Mouse (Mus musculus): ENCODE results near the gene Bri3bp. TPM values are rescaled to one million over a fixed set of nuclear protein-coding genes. Genes with fewer than 3 reads are reported as not detected.
A peak's percentile ranks its signal among the peaks of the same experiment; 100 is the strongest.

Bri3bp gene
- polyA plus RNA-seq, 1 experiment from 2014 or later: 25.3 TPM

DNA sequence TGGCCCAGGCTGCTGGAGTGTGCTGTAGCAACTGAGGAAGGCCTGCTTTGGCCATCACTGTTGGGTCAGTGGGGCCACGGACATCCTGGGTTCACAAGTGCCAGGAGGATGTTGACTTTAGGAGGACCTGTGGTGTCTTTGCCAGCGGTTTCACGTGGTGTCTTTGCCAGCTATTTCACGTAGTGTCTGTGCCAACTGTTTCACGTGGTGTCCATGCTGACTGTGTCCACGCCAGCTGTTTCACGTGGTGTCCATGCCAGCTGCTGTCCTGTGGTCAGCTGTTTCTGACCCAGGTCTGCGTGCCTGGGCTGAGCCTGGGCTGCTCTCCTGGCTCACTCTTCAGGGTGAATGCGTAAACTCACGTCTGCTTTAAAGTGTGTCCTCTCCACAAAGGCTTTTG is 54.3 kb downstream of the Bri3bp start:
- no peaks in the 10 kb centered on the region for H3K4me1 ChIP-seq (replicated peaks; ENCODE audit: control insufficient read depth, insufficient read depth)
- H3K9me3 ChIP-seq (ENCODE audit: control insufficient read depth, low read length): no peaks in the 10 kb centered on the region
- no peak for TF ChIP-seq CTCF (IDR thresholded peaks at IDR 0.05; ENCODE audit: low read depth)
- TF ChIP-seq EP300 (optimal IDR thresholded peaks at IDR 0.05): no peak
- no peak overlapping the region for H3K4me2 ChIP-seq (replicated peaks; ENCODE audit: low read depth)
- no peaks in the 10 kb centered on the region for H3K27me3 ChIP-seq (ENCODE audit: control insufficient read depth, insufficient read depth, low read length)
- no peak for DNase-seq (ENCODE audit: low spot score)
- no peak overlapping the region for H3K9ac ChIP-seq (ENCODE audit: low read length)
- WGBS: 75% methylated on average over 10 of the region's 10 CpGs
- no peak overlapping the region for H3K4me3 ChIP-seq (ENCODE audit: low read depth, low read length)
- ATAC-seq (ENCODE audit: low FRiP score, low TSS enrichment): peak; percentile 16; the same call in 1 of the 2 replicates
- peaks cover 2% of the 10 kb centered on the region; the same call in 1 of the 2 replicates for H3K36me3 ChIP-seq (ENCODE audit: control insufficient read depth, insufficient read depth, low read length)
- H3K27ac ChIP-seq (replicated peaks): no peak overlapping the region

DNA sequence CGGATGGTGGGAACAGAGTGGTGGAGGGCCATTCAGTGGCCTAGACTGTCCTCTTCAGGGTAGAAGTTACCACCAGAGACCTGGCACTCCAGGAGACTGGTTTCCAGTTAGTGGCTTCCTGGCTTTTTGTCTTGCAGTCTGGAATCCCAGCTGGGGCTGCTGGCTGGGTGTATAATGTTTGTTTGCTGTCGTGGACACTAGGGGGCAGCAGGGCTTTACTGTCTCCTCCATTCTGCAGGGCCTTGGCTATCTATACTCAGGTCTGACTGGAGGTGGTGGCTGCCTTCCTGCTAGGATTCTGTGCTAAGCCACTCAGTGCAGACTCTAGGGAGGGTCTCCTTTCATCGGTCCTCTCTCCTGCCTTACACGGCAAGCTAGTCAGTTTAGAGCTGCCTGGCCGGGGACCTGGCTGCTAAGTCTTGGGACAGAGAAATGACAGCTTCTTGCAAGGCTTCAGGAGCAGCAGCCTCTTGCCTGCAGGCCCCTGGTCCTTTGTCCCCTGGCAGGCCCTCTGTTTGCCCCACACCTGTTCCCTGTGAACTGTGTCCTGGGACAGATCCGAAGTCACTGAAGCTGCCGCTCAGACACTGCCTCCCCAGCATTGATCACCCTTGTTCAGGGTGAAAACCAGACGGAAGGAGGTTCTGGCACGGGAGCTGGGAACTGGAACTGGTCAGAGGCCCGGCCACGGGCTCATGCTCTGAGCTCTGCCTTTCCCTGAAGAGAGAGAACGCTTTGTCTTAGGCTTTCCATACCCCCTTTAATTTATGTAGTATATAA is 56.6 kb downstream of the Bri3bp start:
- Histone ChIP-seq H3K4me3 (ENCODE audit: low read depth, low read length) (no peak overlapping the region), H3K27me3 (ENCODE audit: control insufficient read depth, insufficient read depth, low read length) (no peaks in the 10 kb centered on the region), H3K4me2 (replicated peaks; ENCODE audit: low read depth) (no peak overlapping the region), H3K9ac (ENCODE audit: low read length) (no peak overlapping the region), H3K9me3 (ENCODE audit: control insufficient read depth, low read length) (no peaks in the 10 kb centered on the region), H3K27ac (replicated peaks) (no peak overlapping the region), H3K36me3 (ENCODE audit: control insufficient read depth, insufficient read depth, low read length) (peaks cover 2% of the 10 kb centered on the region; the same call in 1 of the 2 replicates), H3K4me1 (replicated peaks; ENCODE audit: control insufficient read depth, insufficient read depth) (no peaks in the 10 kb centered on the region)
- 65% methylated on average over 12 of the region's 12 CpGs for WGBS
- ATAC-seq (ENCODE audit: low FRiP score, low TSS enrichment) (peak; percentile 41; the same call in 1 of the 2 replicates), DNase-seq (ENCODE audit: low spot score) (peak; percentile 61)
- TF ChIP-seq CTCF (IDR thresholded peaks at IDR 0.05; ENCODE audit: low read depth) (peak; percentile 75), EP300 (optimal IDR thresholded peaks at IDR 0.05) (no peak)

DNA sequence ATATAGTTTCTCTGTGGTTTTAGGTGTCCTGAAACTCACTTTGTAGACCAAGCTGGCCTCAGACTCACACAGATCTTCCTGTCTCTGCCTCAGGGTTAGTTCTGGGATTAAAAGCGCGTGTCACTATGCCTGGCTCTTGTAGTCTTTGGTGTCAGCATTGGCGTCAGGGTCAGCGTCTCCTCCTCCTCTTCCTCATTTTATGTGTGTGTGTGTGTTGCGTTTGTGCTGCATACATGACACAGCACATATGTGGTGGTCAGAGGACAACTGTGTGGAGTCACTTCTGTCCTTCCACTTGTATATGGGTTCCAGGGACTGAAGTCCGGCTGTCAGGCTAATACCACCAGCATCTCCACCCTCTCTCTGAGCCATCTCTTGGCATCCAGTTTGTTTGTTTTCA is 60.1 kb downstream of the Bri3bp start:
- Histone ChIP-seq H3K4me3 (ENCODE audit: low read depth, low read length) (no peak overlapping the region), H3K4me1 (replicated peaks; ENCODE audit: control insufficient read depth, insufficient read depth) (no peaks in the 10 kb centered on the region), H3K27ac (replicated peaks) (no peak overlapping the region), H3K36me3 (ENCODE audit: control insufficient read depth, insufficient read depth, low read length) (0 out of 2 replicates have a peak, but pooled peaks cover 8% of the 10 kb centered on the region), H3K4me2 (replicated peaks; ENCODE audit: low read depth) (no peak overlapping the region), H3K27me3 (ENCODE audit: control insufficient read depth, insufficient read depth, low read length) (no peaks in the 10 kb centered on the region), H3K9ac (ENCODE audit: low read length) (no peak overlapping the region), H3K9me3 (ENCODE audit: control insufficient read depth, low read length) (no peaks in the 10 kb centered on the region)
- ATAC-seq (ENCODE audit: low FRiP score, low TSS enrichment): no peak
- TF ChIP-seq EP300 (optimal IDR thresholded peaks at IDR 0.05) (no peak), CTCF (IDR thresholded peaks at IDR 0.05; ENCODE audit: low read depth) (no peak)
- WGBS: 89% methylated on average over 6 of the region's 6 CpGs
- no peak for DNase-seq (ENCODE audit: low spot score)

DNA sequence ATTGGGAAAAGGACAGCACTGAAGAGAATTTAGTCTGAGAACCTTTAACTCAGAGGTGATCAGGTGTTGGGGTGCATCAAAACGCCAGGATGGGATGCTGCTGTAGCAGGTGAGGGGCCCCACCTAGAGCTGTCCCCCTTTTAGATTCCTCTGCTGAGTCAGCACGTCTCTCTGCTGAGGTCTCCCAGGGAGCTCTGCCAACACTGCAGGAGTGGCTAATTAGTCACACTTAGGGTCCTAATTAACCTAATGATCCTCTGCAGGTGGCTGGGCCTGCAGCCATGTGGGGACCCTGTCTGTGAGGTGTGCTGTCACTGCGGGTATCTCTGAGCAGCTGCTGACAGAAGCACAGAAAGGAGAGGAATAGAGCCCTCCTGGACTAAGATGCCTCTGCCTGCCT is 60.8 kb downstream of the Bri3bp start:
- Histone ChIP-seq H3K36me3 (ENCODE audit: control insufficient read depth, insufficient read depth, low read length) (0 out of 2 replicates have a peak, but pooled peaks cover 9% of the 10 kb centered on the region), H3K9ac (ENCODE audit: low read length) (no peak overlapping the region), H3K9me3 (ENCODE audit: control insufficient read depth, low read length) (no peaks in the 10 kb centered on the region), H3K27me3 (ENCODE audit: control insufficient read depth, insufficient read depth, low read length) (no peaks in the 10 kb centered on the region), H3K27ac (replicated peaks) (no peak overlapping the region), H3K4me2 (replicated peaks; ENCODE audit: low read depth) (no peak overlapping the region), H3K4me1 (replicated peaks; ENCODE audit: control insufficient read depth, insufficient read depth) (no peaks in the 10 kb centered on the region), H3K4me3 (ENCODE audit: low read depth, low read length) (no peak overlapping the region)
- ATAC-seq (ENCODE audit: low FRiP score, low TSS enrichment) (no peak), DNase-seq (ENCODE audit: low spot score) (no peak)
- TF ChIP-seq CTCF (IDR thresholded peaks at IDR 0.05; ENCODE audit: low read depth) (no peak), EP300 (optimal IDR thresholded peaks at IDR 0.05) (no peak)
- 55% methylated on average over 3 of the region's 3 CpGs for WGBS

DNA sequence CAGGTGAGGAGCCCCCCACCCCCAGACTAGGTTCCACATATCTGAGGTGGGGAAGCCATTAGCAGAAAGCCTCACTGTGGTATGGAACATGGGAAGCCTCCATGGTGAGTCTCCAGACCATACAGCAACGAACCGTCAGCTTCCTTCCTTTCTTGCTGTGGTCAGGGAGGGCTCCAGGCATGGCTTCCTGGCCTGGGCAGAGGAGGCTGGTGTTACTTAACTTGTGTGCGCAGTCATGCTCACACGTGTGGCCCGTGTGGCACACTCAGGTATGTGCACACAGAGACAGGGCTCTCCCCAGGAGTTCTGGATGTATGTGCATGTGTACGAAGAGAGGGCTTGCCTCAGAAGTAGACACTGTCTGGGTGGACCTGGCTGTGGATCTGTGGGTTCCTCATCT is 62.3 kb downstream of the Bri3bp start:
- TF ChIP-seq EP300 (optimal IDR thresholded peaks at IDR 0.05) (no peak), CTCF (IDR thresholded peaks at IDR 0.05; ENCODE audit: low read depth) (no peak)
- Histone ChIP-seq H3K36me3 (ENCODE audit: control insufficient read depth, insufficient read depth, low read length) (0 out of 2 replicates have a peak, but pooled peaks cover 9% of the 10 kb centered on the region), H3K9me3 (ENCODE audit: control insufficient read depth, low read length) (no peaks in the 10 kb centered on the region), H3K27me3 (ENCODE audit: control insufficient read depth, insufficient read depth, low read length) (no peaks in the 10 kb centered on the region), H3K4me3 (ENCODE audit: low read depth, low read length) (no peak overlapping the region), H3K27ac (replicated peaks) (no peak overlapping the region), H3K4me2 (replicated peaks; ENCODE audit: low read depth) (no peak overlapping the region), H3K9ac (ENCODE audit: low read length) (no peak overlapping the region), H3K4me1 (replicated peaks; ENCODE audit: control insufficient read depth, insufficient read depth) (no peaks in the 10 kb centered on the region)
- WGBS: 91% methylated on average over 6 of the region's 6 CpGs
- DNase-seq (ENCODE audit: low spot score): no peak
- no peak for ATAC-seq (ENCODE audit: low FRiP score, low TSS enrichment)

DNA sequence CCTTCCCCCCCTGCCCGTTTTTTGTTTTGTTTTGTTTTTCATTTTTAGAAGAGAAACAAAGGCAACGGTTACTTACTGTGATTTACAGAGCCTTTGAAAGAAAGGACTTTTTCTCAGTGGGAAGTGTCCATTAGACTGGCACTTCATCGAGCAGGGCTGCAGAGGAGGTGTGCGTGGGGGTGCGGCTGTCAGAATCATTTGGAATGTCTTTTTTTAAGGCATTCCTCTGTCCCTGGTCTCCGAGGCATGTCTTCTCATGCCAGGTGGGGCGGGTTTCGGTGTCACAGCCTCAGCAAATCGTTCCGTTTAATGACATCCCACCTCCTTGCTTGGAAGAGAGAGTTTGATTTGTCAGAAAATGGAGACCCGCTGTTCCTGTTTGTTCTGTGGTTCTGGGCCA is 63.3 kb downstream of the Bri3bp start:
- Histone ChIP-seq H3K27ac (replicated peaks) (no peak overlapping the region), H3K36me3 (ENCODE audit: control insufficient read depth, insufficient read depth, low read length) (peaks cover 13% of the 10 kb centered on the region), H3K27me3 (ENCODE audit: control insufficient read depth, insufficient read depth, low read length) (no peaks in the 10 kb centered on the region), H3K4me3 (ENCODE audit: low read depth, low read length) (no peak overlapping the region), H3K9ac (ENCODE audit: low read length) (no peak overlapping the region), H3K4me2 (replicated peaks; ENCODE audit: low read depth) (no peak overlapping the region), H3K9me3 (ENCODE audit: control insufficient read depth, low read length) (no peaks in the 10 kb centered on the region), H3K4me1 (replicated peaks; ENCODE audit: control insufficient read depth, insufficient read depth) (no peaks in the 10 kb centered on the region)
- ATAC-seq (ENCODE audit: low FRiP score, low TSS enrichment) (no peak), DNase-seq (ENCODE audit: low spot score) (no peak)
- TF ChIP-seq EP300 (optimal IDR thresholded peaks at IDR 0.05): no peak
- no peak for TF ChIP-seq CTCF (IDR thresholded peaks at IDR 0.05; ENCODE audit: low read depth)
- 61% methylated on average over 11 of the region's 11 CpGs for WGBS

Measured in stomach, postnatal 0 days (tissue).